Mouse (Mus musculus): ENCODE measurements around the gene Actn1. TPM values are rescaled to one million over a fixed set of nuclear protein-coding genes. Genes with fewer than 3 reads are reported as not detected.

The Actn1 gene
- total and polyA plus RNA-seq, 3 experiments, result 2.7 to 13.2 (median 5.5) TPM

- no peak for TF ChIP-seq TBP (conservative IDR thresholded peaks at IDR 0.05; ENCODE audit: low read depth, low read length)
- TF ChIP-seq PAX5 (IDR thresholded peaks at IDR 0.05; ENCODE audit: low read length), result no peak
Observed at GRCm38 (mm10) chr12:80203284-80203683, 56.9 kb downstream of the Actn1 start (continued).

- dilution Hi-C loops (cut with MboI; ENCODE audit: extremely low pct_ligation_motif_present, extremely low pct_unique_long_range_greater_than_20kb, low sequenced_read_pairs), result no loop called here
- no peaks in the 10 kb centered on the region for H3K79me2 ChIP-seq (replicated peaks; ENCODE audit: control insufficient read depth, extremely low read depth, insufficient read depth, poor library complexity, severe bottlenecking)
- no peak for DNase-seq (ENCODE audit: extremely low read depth)
- H3K4me3 ChIP-seq (replicated peaks in 1 of 3; ENCODE audit: low read depth in 2 of 3, low read length in 2 of 3, poor library complexity in 1 of 3), result no peak overlapping the region
- in situ Hi-C loops (cut with MboI; ENCODE audit: low pct_ligation_motif_present, low pct_unique_long_range_greater_than_20kb, low sequenced_read_pairs), result loop anchor here (5.0 kb wide), 1 partner anchor 178 kb away; no protein-coding TSS in a partner anchor
- no peaks in the 10 kb centered on the region for H3K9me3 ChIP-seq (replicated peaks; ENCODE audit: low read length)
- H3K4me2 ChIP-seq (ENCODE audit: insufficient read depth, low read depth, poor library complexity, severe bottlenecking), result no peak overlapping the region
- TF ChIP-seq PAX5 (IDR thresholded peaks at IDR 0.05; ENCODE audit: low read length), result no peak
- peak; percentile 17 to 22; a peak in 2 of 4 replicates for TF ChIP-seq CTCF (conservative IDR thresholded peaks at IDR 0.05 in 1 of 2, IDR thresholded peaks at IDR 0.05 in 1 of 2; ENCODE audit: low read depth in 2 of 2, low read length in 2 of 2)
- H3K36me3 ChIP-seq (replicated peaks in 1 of 2; ENCODE audit: control insufficient read depth in 1 of 2, insufficient read depth in 1 of 2, low read length in 1 of 2), result peaks cover 0 to 16% of the 10 kb centered on the region in 2 experiments
- no peak overlapping the region for H3K27ac ChIP-seq (ENCODE audit: insufficient read depth, low read depth)
- no peaks in the 10 kb centered on the region for H3K27me3 ChIP-seq (replicated peaks)
- no peak overlapping the region for H3K9ac ChIP-seq (ENCODE audit: insufficient read depth, low read depth)
- peaks cover 0 to 6% of the 10 kb centered on the region in 2 experiments; a peak in 1 of 4 replicates for H3K4me1 ChIP-seq (ENCODE audit: control insufficient read depth in 1 of 2, insufficient read depth in 2 of 2)
Observed at GRCm38 (mm10) chr12:80199738-80200137, 60.4 kb downstream of the Actn1 start.

- Histone ChIP-seq H3K9me3 (replicated peaks; ENCODE audit: low read length) (no peaks in the 10 kb centered on the region), H3K27me3 (replicated peaks) (no peaks in the 10 kb centered on the region), H3K27ac (ENCODE audit: insufficient read depth, low read depth) (no peak overlapping the region), H3K36me3 (replicated peaks in 1 of 2; ENCODE audit: control insufficient read depth in 1 of 2, insufficient read depth in 1 of 2, low read length in 1 of 2) (peaks cover 0 to 7% of the 10 kb centered on the region in 2 experiments), H3K4me2 (ENCODE audit: insufficient read depth, low read depth, poor library complexity, severe bottlenecking) (no peak overlapping the region), H3K4me1 (ENCODE audit: control insufficient read depth in 1 of 2, insufficient read depth in 2 of 2) (peaks cover 0 to 6% of the 10 kb centered on the region in 2 experiments; a peak in 1 of 4 replicates), H3K4me3 (replicated peaks in 1 of 3; ENCODE audit: low read depth in 2 of 3, low read length in 2 of 3, poor library complexity in 1 of 3) (no peak overlapping the region), H3K9ac (ENCODE audit: insufficient read depth, low read depth) (no peak overlapping the region), H3K79me2 (replicated peaks; ENCODE audit: control insufficient read depth, extremely low read depth, insufficient read depth, poor library complexity, severe bottlenecking) (no peaks in the 10 kb centered on the region)
- TF ChIP-seq UBTF (IDR thresholded peaks at IDR 0.05; ENCODE audit: low read depth, low read length) (no peak), GABPA (IDR thresholded peaks at IDR 0.05; ENCODE audit: insufficient replicate concordance, low read depth, low read length) (no peak), ZNF384 (IDR thresholded peaks at IDR 0.05; ENCODE audit: low read depth, low read length) (no peak), MAZ (IDR thresholded peaks at IDR 0.05; ENCODE audit: low read depth, low read length) (no peak), POLR2AphosphoS2 (IDR thresholded peaks at IDR 0.05; ENCODE audit: low read depth, low read length) (no peak), MYC (IDR thresholded peaks at IDR 0.05; ENCODE audit: low read depth, low read length) (0 out of 2 replicates have a peak, but pooled peaks have one; percentile 23), ELF1 (IDR thresholded peaks at IDR 0.05; ENCODE audit: low read depth, low read length) (no peak), MAX (IDR thresholded peaks at IDR 0.05; ENCODE audit: low read length) (no peak), USF1 (IDR thresholded peaks at IDR 0.05; ENCODE audit: low read depth, low read length) (no peak), CTCF (conservative IDR thresholded peaks at IDR 0.05 in 1 of 2, IDR thresholded peaks at IDR 0.05 in 1 of 2; ENCODE audit: low read depth in 2 of 2, low read length in 2 of 2) (peak; percentile 69 to 91), RCOR1 (conservative IDR thresholded peaks at IDR 0.05; ENCODE audit: low read depth, low read length) (no peak), CHD1 (IDR thresholded peaks at IDR 0.05; ENCODE audit: low read depth, low read length) (no peak), KAT2A (IDR thresholded peaks at IDR 0.05; ENCODE audit: insufficient replicate concordance, low read length) (no peak), MAFK (IDR thresholded peaks at IDR 0.05; ENCODE audit: insufficient replicate concordance, low read length) (0 out of 2 replicates have a peak, but pooled peaks have one; percentile 36), MEF2A (IDR thresholded peaks at IDR 0.05; ENCODE audit: borderline replicate concordance, low read depth, low read length) (no peak), ZKSCAN1 (IDR thresholded peaks at IDR 0.05; ENCODE audit: borderline replicate concordance, low read depth, low read length) (no peak), MXI1 (IDR thresholded peaks at IDR 0.05; ENCODE audit: low read depth, low read length) (no peak), SMC3 (IDR thresholded peaks at IDR 0.05; ENCODE audit: low read depth, low read length) (peak; percentile 96), ZC3H11A (IDR thresholded peaks at IDR 0.05; ENCODE audit: low read depth, low read length) (peak; percentile 78), JUND (conservative IDR thresholded peaks at IDR 0.05; ENCODE audit: low read depth, low read length) (no peak), HCFC1 (IDR thresholded peaks at IDR 0.05; ENCODE audit: low read depth, low read length) (no peak), SIN3A (IDR thresholded peaks at IDR 0.05; ENCODE audit: low read length) (no peak), BHLHE40 (IDR thresholded peaks at IDR 0.05; ENCODE audit: low read depth, low read length) (no peak), RAD21 (IDR thresholded peaks at IDR 0.05; ENCODE audit: low read depth, low read length) (peak; percentile 85), EP300 (IDR thresholded peaks at IDR 0.05; ENCODE audit: low read length) (no peak), TCF12 (IDR thresholded peaks at IDR 0.05; ENCODE audit: low read depth, low read length) (no peak), ZMIZ1 (IDR thresholded peaks at IDR 0.05; ENCODE audit: low read depth, low read length) (no peak), TBP (conservative IDR thresholded peaks at IDR 0.05; ENCODE audit: low read depth, low read length) (no peak), NELFE (IDR thresholded peaks at IDR 0.05; ENCODE audit: low read depth, low read length) (no peak)
- DNase-seq (ENCODE audit: extremely low read depth), result peak; percentile 71
- dilution Hi-C loops (cut with MboI; ENCODE audit: extremely low pct_ligation_motif_present, extremely low pct_unique_long_range_greater_than_20kb, low sequenced_read_pairs), result no loop called here
- in situ Hi-C loops (cut with MboI; ENCODE audit: low pct_ligation_motif_present, low pct_unique_long_range_greater_than_20kb, low sequenced_read_pairs), result loop anchor here (5.0 kb wide), 1 partner anchor 179 kb away; no protein-coding TSS in a partner anchor
Observed at GRCm38 (mm10) chr12:80198487-80198886, 61.7 kb downstream of the Actn1 start.
